Mouse (Mus musculus) layer of hippocampus, adult 8-10 months (tissue): ENCODE results near the gene Ube4b. TPM values are rescaled to one million over a fixed set of nuclear protein-coding genes. Genes with fewer than 3 reads are reported as not detected.
"Not testable (repeated sequence)": the region's sequence is repeated elsewhere in the genome, so short reads cannot be mapped to it uniquely, and the experiment has no call there.

Source experiments
- DNase-seq, 2 experiments: peaks; one replicate each; pipeline ENCODE4 v3.0.0; 2022; ENCODE audit warnings: low spot score in 2 of 2
- total RNA-seq, 4 experiments: library from RNA; stranded (reverse); gene quantifications; 2 replicates each; pipeline ENCODE4 v1.2.4; 2022

Ube4b gene
- total RNA-seq, 4 experiments from 2014 or later = 91.3 to 108 (median 97.6) TPM

DNA sequence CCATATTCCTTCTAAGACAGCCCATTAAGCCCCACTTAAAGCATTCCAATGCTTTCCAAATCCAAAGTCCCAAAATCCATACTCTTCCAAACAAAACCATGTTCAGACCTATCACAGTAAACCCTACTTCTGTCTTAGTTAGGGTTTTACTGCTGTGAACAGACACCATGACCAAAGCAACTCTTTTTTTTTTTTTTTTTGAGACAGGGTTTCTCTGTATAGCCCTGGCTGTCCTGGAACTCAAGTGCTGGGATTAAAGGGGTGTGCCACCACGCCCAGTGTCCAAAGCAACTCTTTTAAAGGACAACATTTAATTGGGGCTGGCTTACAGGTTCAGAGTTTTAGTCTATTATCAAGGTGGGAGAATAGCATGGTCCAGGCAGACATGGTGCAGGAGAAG is 5.3 kb upstream of the Ube4b start:
- DNase-seq = not testable (repeated sequence)

DNA sequence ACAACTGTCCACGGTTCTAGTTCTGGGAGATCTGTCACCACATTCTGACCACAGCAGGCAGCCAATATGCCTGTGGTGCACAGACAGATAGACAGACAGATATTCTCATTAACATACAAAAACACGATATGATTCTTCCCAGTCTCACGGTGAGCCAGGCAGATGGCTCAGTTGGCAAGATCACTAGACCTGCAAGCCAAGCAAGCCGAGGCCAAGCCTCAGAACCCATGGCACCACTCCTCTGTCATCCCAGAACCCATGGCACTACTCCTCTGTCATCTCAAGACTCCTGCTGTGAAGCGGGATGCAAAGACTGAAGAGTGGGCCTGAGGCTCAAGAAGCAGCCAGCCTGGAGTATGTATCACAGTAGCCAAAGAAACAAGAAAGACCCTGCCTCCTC is 3.0 kb upstream of the Ube4b start:
- DNase-seq = no peak

DNA sequence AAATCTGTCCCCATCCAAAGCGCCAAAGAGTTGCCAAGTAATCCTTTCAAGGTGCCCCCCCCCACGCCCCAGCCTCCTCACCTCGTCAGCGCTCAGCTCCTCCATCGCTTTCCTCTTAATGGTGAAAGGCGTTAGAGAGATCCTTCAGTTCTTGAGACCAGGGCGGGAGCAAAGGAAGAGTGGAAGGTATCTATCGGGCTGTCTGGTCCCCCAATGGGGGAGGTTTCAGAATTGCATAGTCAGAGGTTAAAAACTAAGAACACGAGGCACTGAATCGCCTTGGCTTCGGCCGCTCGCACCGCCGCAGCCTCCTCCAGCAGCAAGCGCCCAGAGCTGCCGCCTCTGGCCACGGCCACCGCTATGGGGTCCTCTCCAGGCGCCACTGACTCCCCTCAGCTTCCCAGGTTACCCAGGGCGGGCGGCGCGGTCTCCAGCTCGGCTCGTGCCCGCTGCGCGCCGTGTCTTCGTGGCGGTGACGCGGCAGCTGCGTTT is 702 bp downstream of the Ube4b start:
- DNase-seq = peak in 1 of 2 experiments; percentile 30

DNA sequence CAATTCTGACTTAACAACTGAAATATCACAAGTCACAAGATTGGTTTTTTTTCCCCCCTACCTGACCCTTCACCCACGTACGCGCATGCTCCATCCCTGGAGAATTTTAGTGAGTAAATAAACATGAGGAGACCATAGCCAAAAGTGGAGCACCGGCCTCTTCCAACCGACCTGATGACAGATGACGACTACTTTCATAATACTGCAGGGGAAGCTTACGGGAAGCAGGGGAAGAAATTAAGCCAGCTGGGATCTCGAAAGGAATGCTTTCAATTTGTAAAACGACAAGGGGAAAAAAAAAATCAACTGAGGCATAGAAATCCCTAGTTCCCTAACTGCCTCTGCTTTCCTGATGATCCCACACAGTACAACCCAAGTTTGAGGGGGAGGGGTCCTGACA is 1.8 kb downstream of the Ube4b start:
- DNase-seq = no peak

DNA sequence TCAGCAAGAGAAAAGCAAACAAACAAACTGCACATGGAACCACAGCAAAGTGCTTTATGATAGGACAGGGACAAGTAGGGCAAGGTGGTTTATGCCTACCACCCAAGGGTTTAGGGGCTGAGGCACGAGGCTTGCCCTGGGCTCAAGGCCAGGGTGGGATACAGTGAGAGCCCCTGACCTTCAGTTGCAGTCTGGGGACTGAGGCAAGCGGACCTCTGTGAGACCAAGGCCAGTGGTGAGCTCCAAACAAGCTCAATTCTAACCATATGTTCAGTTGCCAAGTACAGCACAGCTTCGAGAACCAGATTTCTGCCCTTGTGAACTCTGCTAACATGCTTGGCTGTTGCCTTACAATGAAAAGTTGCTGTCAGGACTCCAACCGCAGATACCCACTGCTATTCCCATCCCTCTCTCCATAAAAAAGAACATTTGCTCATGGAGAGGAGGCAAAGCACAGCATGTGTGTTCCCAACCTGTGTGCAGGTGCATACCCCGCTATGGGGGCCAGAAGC is 8.6 kb downstream of the Ube4b start:
- DNase-seq = no peak

DNA sequence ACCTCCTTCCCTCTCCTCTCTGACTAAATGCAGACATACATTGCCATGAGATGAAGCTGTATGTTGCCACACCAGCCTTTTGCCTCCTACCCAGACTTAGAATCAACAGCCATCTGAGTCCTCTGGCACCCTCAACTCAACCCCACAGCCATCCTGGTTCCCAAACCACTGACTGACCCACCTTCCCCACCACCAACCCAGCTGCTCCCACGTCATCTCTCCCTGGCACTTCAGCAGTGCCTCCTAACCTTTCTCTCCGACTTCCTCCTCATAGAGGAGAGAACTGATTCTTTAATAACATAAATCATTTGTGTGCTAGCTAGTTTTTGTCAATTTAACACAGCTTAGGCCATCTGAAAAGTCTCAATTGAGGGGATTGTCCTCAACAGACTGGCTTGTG is 9.6 kb downstream of the Ube4b start:
- DNase-seq = no peak

DNA sequence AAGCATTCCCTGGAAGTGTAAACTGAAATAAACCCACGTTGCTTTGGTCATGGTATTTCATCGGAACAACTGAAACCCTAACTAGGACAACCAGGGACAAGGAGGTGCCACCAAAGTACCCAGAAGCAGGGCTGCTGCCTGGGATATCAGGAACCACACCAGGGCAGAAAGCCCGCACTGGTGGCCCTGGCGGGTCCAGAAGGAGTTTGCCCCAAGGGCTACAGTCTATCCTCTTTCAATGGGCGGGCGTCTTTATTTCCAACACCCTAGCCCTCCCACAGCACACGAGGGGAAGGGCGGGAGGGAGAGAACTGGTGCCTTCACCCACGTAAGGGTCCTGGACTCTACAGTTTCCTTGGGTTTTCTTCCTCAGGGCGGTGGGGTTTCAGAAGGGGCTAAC is 10.1 kb downstream of the Ube4b start:
- no peak for DNase-seq

DNA sequence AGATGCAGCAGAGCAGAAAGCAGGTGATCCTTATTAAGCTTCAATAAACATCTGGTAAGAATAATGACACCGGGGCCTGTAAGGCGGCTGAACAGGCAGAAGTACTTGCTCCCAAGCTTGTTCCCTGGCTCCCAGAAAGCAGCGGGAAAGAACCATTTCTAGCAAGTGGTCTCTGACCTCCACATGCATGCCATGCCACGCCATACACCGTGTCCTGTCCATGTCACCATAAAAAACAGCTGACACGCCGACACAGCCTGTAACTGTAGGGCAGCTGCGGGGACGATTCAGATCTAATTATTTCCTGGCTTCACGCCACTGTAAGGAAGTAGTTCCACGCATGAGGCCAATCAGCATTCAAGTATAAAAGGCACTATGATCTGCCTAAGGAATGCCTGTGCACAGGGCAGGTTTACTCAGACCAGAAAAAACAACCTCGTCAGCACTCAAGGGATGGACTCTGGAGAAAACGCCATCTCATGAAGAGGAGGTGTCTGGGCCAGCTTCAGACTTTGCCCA is 10.8 kb downstream of the Ube4b start:
- DNase-seq = no peak

DNA sequence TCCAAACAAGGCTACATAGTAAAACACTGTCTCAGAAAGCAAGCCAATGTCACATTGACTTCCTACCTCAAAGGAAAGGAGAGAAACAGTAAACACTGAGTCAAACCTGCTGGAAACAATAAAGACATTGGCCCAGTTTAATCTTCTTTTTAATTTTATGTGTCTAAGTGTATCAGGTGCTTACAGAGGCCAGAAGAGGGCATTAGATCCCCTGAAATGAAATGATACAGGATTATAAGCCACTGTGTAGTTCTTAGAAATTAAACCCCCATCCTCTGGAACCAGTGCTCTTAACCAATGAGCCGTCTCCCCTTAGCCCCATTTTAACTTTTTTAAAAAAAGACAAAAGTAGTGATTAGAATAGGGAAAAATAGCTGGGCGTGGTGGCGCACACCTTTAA is 12.3 kb downstream of the Ube4b start:
- DNase-seq = no peak

DNA sequence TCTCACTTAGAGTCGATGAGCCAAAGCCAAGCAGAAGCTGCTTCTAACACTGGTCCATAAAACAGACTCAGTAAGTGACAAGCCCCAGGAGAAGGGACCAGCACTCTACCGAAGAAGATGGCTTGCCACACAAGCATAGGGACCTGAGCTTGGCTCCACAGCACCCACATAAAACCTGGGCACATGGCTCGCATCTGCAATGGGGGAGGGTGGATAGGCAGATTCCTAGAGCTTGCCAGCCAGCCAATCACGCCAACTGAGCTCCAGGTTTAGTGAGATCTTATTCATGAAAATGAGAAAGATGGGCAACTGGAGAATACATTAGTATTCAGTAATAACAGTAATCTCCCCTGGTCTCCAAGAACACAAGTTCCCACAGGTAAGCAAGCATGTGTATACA is 16.8 kb downstream of the Ube4b start:
- DNase-seq = no peak

DNA sequence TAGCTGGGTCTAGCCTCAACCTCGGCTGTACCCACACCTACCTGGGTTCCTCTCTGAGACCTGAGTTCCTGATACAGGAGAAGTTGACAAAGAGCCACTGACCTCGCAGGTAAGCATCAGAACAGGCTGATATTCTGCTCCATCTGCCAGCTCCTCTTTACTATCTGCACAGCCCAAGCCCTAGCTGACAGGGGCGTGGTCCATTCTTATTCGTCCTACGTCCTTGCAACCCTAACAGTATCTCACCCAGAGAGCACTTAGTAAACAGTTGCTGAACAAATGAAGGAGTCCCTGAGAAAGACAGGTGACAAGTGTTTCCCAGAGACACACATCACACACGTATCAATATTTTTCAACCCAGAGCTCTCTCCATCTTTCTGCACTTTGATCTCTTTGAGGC is 18.2 kb downstream of the Ube4b start:
- DNase-seq = no peak

DNA sequence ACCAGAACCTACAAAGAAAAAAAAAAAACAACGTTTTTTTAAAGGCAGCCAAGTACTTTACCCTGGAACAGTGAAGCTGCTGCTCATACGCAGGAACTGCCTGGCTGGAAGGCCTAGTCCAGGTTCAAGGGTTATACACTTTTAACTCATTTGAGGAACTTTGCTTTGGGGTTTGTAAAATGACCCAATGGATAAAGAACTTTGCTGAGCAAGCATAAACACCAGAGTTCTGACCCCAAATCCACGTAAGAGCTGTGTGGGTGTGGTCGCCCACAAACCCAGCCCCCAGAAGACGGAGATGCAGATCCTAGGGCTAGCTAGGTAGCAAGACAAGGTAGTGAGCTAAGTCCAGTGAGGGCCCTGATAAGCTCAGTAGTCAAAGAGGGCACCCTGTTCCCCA is 19.1 kb downstream of the Ube4b start:
- no peak for DNase-seq

DNA sequence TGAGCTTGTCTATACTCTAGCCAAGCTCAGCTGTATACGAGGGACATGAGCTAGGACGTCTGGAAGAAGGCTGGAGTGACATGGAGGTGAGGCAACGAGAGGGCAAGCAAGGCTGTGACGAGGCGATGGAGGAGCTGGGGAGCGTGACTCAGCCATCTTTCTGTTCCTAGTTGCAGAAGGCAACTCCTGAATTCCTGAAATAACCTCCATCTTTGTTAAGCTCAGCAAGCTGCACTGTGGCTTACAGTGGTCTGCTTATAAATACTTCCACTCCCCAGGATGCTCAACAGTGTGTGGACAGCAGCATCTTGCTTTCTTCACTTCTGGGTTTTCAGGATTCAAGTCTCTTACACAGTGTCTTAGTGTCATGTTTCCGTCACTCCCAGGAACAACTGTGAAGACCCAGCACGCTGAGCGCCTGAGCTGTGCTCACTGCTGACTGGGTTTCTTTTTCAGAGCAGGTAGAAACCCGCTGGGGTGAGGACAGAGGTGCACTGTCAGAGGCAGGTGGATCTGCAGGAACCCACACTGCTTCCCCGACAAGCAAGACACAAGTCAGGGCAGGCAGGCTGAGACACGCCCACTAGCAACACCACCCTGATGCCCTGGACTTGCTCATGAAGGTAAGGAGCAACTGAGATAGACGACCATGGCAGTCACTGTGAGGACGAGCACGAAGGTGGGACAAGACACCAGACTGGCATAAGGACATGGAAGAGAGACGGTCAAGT is 20.7 kb downstream of the Ube4b start:
- DNase-seq = no peak

DNA sequence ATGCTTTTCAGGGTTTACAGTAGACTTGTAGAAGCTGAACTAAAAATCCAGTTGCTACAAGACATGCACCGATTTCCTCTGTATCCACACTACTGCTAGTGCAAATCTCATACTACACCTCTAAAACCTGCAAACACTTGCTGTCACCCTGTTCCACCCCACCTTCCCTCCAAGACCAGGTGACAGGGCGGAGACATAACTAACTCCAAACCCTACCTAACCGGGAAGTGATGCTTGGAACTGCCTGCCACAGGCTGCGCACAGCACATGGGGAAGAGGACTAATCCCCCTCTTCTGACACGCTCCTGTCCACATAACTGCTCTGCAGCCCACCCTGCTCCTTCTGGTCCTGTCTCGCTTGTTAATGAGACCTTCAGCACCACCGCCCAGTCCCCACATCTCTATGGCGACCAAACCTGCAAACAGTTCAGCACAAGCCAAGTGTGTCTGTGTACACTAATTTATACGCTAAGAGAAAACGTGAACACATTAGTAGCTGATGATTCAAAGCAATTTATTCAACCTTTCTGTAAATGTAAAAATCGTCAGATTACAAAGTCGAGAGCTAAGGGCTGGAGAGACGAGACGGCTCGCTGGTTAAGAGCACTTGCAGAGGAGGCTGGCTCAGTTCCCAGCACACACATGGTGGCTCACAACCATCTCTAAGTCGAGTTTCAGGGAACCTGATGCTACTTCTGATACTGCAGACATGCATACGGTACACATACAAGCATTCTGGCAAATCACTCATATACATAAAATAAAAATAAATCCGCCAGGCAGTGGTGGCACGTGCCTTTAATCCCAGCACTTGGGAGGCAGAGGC is 21.7 kb downstream of the Ube4b start:
- peak in 1 of 2 experiments; percentile 45 for DNase-seq

DNA sequence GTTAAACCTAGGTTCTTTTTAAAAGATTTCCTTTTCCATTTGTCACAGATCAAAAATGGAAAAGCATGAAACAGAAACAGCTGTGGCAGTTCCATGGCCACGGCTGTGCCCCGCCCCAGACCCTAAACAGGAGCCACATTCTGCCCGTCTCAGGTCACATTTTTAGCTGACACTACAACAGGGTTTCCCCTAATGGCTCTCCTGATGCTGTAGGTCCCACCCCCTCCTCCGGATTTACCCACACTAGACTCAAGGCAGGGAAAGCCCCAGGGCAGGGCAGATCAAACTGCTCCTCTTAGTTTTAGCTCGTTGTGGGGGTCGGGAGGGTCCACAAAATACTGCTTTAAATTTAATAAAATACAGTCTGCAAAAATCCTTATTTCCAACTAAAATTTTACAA is 23.5 kb downstream of the Ube4b start:
- no peak for DNase-seq

DNA sequence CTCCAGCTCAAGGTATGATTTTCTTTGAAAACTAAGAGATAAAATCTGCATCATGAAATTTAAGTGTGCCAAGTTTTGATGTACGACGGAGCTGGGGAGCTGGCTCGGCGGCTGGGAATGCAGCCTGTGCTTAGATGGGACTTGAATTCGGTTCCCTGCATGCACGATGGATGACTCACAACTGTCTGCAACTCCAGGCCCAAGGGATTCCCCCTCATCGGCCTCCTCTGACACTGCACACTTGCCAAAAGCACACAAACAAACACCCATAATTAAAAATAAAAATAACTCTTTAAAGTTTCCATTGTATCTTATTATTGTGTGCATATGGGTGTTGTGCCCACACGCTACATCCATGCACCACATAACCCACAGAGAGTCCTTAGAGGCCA is 25.0 kb downstream of the Ube4b start:
- peak in 1 of 2 experiments; percentile 31 for DNase-seq

DNA sequence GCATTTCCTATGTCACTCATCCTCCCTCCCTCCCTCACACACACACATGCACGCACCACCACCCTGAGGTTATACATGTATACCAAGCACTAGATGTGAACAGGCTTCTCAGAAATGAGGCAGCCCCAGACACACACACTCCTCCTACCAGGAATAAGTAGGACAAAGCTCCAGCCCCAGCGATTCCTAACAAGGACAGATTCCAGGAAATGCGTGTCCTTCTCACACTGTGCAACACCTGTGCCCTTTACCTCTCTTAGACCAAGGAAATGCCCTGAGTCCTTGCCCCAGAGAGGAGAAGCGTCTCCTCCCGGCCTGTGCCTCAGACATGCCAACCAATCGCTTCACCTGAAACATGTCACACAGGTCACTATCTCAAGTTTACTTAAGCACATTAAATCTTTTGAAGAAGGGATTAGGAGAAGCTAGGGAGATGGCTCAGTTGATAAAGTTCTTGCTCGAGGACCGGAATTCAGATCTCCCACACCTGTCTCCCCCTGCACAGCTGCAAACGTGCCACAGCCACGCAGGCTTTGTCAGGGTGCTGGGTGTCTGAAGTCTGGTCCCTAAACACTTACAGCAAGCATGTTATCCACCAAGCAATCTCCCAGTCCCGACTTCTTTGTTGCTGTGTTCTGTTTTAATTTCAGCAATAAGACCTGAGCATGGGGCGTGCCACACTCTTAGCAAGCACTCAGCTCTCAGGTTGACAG is 25.5 kb downstream of the Ube4b start:
- no peak for DNase-seq

DNA sequence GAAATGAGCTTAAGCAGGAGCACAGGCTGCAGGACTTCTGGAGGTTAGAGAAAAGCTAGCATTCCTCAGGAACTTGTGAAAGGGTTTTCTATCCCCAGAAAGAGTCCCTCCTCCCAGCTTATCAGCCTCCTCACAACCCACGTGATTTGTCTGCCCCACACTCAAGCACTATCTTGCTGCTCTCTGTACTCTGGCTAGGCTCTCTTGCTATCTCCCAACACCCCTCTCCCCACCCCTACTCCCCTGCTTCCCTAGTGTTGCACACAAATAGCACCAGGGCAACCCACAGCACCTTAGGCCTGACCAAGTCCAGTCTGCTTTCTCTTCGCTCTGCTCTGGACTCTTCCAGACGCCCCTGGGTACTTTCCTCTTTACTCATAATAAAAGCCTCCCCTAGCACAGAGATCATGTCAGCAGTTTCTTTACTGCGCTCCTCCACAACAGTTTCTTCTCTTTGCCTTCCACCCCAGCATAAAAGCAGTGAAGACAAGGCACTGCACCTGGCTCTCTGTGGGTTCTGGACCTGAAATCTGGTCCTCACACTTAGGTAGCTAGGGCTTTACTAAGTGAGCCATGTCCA is 27.1 kb downstream of the Ube4b start:
- no peak for DNase-seq

DNA sequence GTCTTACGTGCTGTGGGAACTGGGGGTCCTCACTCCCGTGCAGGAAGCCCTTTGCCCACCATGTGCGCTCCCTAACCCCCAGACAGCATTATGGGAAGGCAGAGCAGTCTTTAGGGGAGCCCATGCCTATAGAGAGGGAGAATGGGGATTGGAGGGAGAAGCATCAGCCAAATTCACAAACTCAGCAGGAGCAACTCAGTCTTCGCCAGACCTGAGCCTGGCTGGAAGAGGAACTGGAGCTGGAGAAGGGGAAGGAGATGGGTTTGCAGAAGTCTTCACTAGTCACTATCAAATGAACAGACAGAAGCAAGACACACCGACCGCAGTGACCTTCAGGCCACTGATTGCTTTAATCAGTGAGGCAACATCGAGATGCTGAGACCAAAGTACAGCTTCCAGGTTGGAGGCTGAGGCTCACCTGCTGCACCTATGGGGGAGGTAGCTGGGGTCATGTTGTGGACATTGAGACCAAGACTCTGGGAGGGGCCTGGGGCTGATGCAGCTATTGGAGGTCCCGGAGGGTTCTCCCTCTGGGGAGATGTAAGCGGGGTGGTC is 28.3 kb downstream of the Ube4b start:
- DNase-seq = no peak

DNA sequence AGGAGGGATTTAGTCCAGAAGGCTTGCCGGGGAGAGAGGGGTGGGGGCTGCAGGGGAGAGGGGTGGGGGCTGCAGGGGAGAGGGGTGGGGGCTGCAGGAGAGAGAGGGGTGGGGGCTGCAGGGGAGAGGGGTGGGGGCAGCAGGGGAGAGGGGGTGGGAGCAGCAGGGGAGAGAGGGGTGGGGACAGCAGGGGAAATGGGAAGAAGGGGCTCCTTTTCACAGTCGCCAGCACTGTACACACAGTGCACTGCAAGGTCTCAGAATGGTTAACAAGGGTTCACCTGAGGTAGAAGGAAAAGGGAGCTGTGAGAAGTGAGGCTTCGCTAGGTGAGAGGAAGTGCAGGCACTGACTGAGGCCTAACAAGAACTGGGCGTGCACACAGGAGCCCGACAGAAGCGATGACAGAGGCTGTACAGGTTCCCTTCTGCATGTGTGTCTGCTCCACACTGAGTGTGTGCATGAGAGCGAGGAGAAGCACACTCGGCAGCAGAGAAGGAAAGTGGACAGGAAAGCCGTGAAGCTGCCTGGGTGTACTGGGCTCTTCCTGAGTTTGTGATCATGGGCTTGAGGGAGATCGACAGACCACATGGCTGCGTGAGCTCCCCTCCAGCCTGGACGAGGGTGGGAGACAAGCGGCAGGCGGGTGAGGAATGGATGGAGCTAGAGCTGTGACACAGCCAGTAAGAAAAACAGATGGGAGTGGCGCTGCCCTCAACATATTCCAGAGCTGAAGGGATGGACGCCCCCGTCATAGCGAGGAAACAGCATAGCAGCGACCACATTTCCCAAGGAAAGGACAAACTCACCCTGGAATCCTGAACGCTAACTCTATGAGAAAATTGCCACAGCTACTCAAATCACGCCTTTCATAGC is 29.9 kb downstream of the Ube4b start:
- DNase-seq = peak; percentile 29 to 37
